Mouse (Mus musculus) R1 (cell line): ENCODE data around the gene Aldh18a1.

Experiments used
- DNase-seq: peaks from one replicate; pipeline ENCODE4 v3.0.0-alpha.2; 2018; ENCODE audit warnings: low read depth, low spot score

The Aldh18a1 gene

GRCm38 (mm10) chr19:40587491-40588292 lies 571 bp downstream of the Aldh18a1 start:
- no peak for DNase-seq

GRCm38 (mm10) chr19:40586908-40587307 lies 1.4 kb downstream of the Aldh18a1 start:
- no peak for DNase-seq

GRCm38 (mm10) chr19:40581662-40582061 lies 6.6 kb downstream of the Aldh18a1 start:
- DNase-seq, result no peak

GRCm38 (mm10) chr19:40580902-40581301 lies 7.4 kb downstream of the Aldh18a1 start:
- DNase-seq, result no peak

GRCm38 (mm10) chr19:40575438-40575837 lies 12.8 kb downstream of the Aldh18a1 start:
- no peak for DNase-seq

- no peak for DNase-seq
Measured at GRCm38 (mm10) chr19:40570726-40571125, 17.5 kb downstream of the Aldh18a1 start.

- no peak for DNase-seq
Measured at GRCm38 (mm10) chr19:40567616-40568015, 20.6 kb downstream of the Aldh18a1 start.

GRCm38 (mm10) chr19:40563880-40564645 lies 24.2 kb downstream of the Aldh18a1 start:
- no peak for DNase-seq

GRCm38 (mm10) chr19:40561521-40561920 lies 26.7 kb downstream of the Aldh18a1 start:
- peak; percentile 62 for DNase-seq

GRCm38 (mm10) chr19:40556029-40556428 lies 32.2 kb downstream of the Aldh18a1 start:
- no peak for DNase-seq

GRCm38 (mm10) chr19:40555136-40555535 lies 33.1 kb downstream of the Aldh18a1 start:
- DNase-seq, result no peak

GRCm38 (mm10) chr19:40554343-40554742 lies 33.9 kb downstream of the Aldh18a1 start:
- DNase-seq, result no peak

- DNase-seq, result no peak
Measured at GRCm38 (mm10) chr19:40553849-40554248, 34.4 kb downstream of the Aldh18a1 start.

GRCm38 (mm10) chr19:40553014-40553789 lies 35.1 kb downstream of the Aldh18a1 start:
- no peak for DNase-seq

- no peak for DNase-seq
Measured at GRCm38 (mm10) chr19:40549516-40550135, 38.6 kb downstream of the Aldh18a1 start.

GRCm38 (mm10) chr19:40548796-40549515 lies 39.3 kb downstream of the Aldh18a1 start:
- no peak for DNase-seq

GRCm38 (mm10) chr19:40548386-40548785 lies 39.9 kb downstream of the Aldh18a1 start:
- no peak for DNase-seq

- peak; percentile 68 for DNase-seq
Measured at GRCm38 (mm10) chr19:40544856-40545255, 43.4 kb downstream of the Aldh18a1 start.

GRCm38 (mm10) chr19:40542776-40543175 lies 45.5 kb downstream of the Aldh18a1 start:
- no peak for DNase-seq

GRCm38 (mm10) chr19:40536526-40536925 lies 51.7 kb downstream of the Aldh18a1 start:
- no peak for DNase-seq

GRCm38 (mm10) chr19:40532525-40532924 lies 55.7 kb downstream of the Aldh18a1 start:
- no peak for DNase-seq
